Mouse (Mus musculus): ENCODE results near the gene Arhgap17.

GRCm38 (mm10) chr7:123305397-123305796, 64.3 kb downstream of the Arhgap17 start:
- TF ChIP-seq CTCF (IDR thresholded peaks at IDR 0.05; ENCODE audit: low read depth, low read length) (no peak), GATA1 (IDR thresholded peaks at IDR 0.05; ENCODE audit: borderline replicate concordance, low read length) (no peak), TAL1 (conservative IDR thresholded peaks at IDR 0.05; ENCODE audit: low read depth, low read length) (no peak)
